Mouse (Mus musculus): ENCODE results near the gene Spin1.
A peak's percentile ranks its signal among the peaks of the same experiment; 100 is the strongest.
"Not testable (repeated sequence)": the region's sequence is repeated elsewhere in the genome, so short reads cannot be mapped to it uniquely, and the experiment has no call there.

The Spin1 gene

DNA sequence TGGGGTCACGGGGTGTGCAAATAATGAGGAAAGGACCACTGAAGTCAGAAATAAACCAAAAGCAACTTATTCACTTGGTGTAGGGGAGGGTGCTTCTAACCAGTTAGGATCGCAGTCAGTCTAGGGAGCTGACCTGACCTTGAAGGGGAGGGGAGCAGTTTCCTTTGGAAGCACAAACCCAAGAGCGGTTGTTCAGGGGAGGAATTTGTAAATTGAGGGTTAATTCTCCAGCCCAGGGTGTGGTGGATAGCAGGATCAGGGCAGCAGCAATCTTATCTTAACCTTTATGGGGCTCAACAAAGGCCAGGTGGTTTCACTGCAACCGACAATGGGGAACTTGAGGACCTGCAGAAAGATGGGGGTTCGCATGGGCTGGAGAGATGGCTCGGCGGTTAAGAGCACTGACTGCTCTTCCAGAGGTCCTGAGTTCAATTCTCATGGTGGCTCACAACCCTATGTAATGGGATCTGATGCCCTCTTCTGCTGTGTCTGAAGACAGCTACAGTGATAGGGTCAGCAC lies 5.4 kb upstream of the Spin1 start:
- no peak for DNase-seq

DNA sequence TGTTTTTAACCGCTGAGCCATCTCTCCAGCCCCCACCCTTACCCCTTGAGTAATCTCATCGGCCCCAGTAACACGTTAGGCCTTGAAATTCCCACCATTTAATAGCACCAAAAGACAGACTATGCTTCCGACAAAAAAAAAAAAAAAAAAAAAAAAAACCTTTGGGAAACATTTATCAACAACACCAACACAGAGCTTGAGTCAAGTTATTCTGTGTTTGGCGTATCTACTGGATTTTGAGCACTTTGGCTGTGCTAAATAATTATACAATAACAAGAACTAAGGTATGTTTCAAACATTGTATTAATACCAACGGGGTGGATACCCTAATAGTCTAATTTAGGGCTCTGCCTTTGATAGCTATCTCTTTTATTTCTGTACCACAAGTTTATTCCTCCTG lies 4.0 kb upstream of the Spin1 start:
- DNase-seq, result no peak

GRCm38 (mm10) chr13:51099560-51100232 lies 984 bp upstream of the Spin1 start:
- no peak for DNase-seq

DNA sequence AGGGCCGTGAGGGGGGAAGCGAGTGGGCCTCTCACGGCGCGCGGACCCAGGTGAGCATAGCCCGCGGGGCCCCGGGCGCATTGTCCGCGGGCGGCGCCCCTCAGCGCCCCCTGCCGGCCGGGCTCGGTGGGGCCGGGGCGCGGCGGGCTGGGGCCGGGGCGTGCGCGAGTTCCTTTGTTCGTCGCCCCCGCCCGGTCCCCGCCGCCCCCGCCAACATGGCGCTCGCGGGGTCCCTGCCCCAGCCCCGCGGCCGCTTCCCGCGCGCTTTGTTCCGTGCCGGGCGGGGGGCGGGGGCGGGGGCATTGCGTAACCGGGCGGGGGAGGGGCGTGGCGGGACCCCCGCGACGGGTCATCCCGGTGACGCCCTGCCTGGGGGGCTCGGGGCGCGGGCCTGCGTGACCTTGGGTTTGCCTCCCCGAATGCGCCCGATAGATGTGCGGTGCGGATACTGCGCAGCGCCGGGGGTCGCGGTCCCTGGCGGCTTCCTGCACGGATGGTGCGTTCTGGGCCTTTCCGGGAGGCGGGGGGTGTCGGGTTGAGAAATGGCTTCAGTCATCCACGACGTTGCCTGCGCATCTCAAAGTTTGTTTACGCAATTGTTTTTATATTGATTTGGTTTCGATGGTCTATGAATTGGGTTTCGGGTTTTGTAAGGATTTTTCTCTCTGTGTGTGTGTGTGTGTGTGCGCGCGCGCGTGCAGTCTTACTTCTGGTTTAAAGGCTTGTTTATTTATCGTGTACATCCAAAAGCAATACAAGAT lies 516 bp downstream of the Spin1 start:
- peak; percentile 65 for DNase-seq

- DNase-seq, result no peak
These were observed 1.1 kb downstream of the Spin1 start for GRCm38 (mm10) chr13:51101777-51102132.

GRCm38 (mm10) chr13:51103111-51103725 lies 2.5 kb downstream of the Spin1 start:
- DNase-seq, result no peak

GRCm38 (mm10) chr13:51103861-51104650 lies 3.4 kb downstream of the Spin1 start:
- no peak for DNase-seq

- no peak for DNase-seq
These were observed 5.4 kb downstream of the Spin1 start for GRCm38 (mm10) chr13:51105861-51106655.

DNA sequence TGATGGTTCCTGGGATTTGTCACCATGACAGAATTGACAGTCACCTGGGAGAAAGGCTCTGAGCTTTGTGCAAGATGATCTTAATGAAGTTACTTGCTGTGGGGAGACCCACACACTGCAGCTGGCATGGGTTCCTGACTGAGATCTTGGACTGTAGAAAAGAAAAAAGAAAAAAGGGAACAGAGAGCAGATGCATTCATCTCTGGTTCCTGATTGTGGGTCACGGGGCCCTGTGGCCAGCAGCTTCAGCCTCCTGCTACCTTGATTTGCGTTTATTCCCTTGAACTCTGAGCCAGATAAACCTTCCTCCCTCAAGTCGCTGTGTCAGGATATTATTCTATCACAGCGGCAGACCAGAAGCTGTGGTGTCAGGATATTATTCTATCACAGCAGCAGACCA lies 6.1 kb downstream of the Spin1 start:
- DNase-seq, result no peak

- DNase-seq, result no peak
These were observed 8.8 kb downstream of the Spin1 start for GRCm38 (mm10) chr13:51109517-51109916.

- DNase-seq, result not testable (repeated sequence)
These were observed 13.7 kb downstream of the Spin1 start for GRCm38 (mm10) chr13:51114398-51114797.

DNA sequence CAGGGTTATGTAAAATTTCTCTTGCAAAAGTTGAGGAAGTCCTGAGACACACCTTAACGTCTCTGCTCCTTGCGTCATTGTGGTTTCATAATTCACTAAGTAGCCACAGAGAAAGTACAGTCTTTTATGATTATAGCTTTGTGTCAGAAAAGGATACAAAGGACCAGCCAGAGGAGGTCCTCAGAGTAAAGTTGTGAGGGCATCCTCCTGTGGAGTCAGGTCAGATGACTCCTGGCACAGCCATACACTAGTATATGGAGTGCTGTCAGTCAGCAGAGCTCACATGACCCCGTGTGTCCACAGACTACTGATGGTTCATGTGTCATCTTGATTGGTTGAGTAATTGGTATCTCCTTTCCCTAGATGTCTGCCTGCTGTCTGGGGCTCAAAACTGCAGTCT lies 15.1 kb downstream of the Spin1 start:
- no peak for DNase-seq

DNA sequence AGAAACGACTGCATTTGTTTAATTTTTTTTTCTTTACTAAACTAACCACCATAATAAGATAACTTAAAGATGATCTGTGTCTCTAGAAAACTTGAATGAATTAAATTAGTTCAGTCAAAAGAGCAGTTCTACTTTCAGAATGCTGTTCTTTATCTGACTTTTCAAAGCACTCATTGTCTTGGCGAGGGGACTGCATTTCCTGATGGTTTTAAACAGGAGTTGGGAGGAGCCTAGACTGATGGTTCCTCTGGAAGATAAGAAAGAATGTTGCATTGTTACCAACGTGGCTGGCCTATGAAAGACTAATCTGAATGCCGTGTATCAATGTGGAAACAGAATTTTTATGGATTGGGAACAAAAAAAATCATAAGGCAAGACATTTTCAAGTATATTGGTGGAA lies 20.1 kb downstream of the Spin1 start:
- DNase-seq, result no peak

GRCm38 (mm10) chr13:51121966-51122365 lies 21.3 kb downstream of the Spin1 start:
- no peak for DNase-seq

GRCm38 (mm10) chr13:51122771-51123170 lies 22.1 kb downstream of the Spin1 start:
- DNase-seq, result no peak

GRCm38 (mm10) chr13:51125357-51125756 lies 24.7 kb downstream of the Spin1 start:
- no peak for DNase-seq

GRCm38 (mm10) chr13:51127906-51128305 lies 27.2 kb downstream of the Spin1 start:
- no peak for DNase-seq

GRCm38 (mm10) chr13:51128417-51128816 lies 27.7 kb downstream of the Spin1 start:
- no peak for DNase-seq

GRCm38 (mm10) chr13:51131179-51131578 lies 30.5 kb downstream of the Spin1 start:
- DNase-seq, result no peak

DNA sequence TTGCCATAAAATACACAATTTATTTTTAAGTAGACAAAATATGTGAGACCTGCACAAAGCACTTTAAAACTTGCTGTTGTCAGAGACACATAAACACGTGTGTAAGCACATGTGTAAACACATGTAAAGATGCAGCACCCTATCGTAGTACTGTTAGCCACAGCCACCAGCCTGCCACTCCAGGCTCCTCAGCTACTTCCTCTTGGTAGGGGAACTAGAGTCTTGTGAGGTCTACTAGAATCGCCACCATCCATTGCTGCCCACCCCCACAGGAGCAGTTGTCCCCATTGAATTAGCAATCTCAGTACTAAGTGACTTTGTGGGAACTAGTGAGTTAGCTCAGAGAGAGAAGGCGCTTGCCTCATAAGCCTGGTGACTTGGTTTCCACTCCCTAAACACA lies 35.6 kb downstream of the Spin1 start:
- DNase-seq, result no peak

DNA sequence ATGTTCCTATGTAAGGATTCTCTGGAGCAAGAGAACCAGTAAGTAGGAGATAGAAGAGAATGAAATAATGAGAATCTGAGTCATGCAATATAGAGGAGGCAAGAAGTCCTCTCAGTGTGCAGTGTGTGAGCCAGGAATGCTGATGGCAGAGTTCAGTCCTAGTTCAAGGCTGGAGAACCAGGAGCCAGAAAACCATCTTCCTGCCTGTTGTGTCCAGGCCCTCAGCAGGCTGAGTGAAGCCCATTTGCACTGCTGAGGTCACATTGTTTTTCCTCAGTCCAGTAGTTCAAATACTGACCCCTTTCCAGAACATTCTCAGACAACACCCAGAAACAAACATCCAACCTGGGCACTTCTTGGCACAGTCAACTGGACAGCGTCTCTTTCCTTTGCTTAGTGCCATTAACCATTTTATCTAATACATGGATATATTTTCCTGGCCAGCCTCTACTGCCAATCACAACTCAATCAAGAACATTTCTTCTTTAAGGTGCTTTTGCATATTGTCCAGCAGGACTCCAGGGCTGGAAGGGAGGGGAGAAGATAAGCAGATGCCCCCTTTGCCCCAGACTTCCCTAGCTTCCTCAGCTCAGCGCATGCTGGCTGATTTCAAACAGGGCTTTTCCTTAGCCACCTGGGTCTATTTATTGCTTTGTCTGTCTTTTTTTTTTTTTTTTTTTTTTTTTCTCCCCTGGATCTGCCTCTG lies 36.5 kb downstream of the Spin1 start:
- DNase-seq, result no peak

DNA sequence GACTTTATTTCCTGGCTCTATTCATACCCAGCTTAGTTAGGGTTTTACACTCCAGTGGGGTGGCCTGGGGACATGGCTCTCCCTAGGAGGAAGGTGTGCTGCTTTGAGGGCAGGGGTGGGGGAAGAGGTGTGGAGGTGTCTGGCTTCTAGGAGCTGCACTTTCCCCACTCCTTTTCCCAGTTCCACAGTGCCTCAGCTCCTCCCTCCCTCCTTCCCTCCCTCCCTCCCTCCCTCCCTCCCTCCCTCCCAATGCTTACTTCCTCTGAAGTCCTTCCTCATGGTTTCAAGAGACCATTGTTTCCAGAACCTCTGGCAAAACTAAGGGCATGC lies 37.0 kb downstream of the Spin1 start:
- DNase-seq, result no peak
